Mouse (Mus musculus): ENCODE results near the gene Mark3. TPM values are rescaled to one million over a fixed set of nuclear protein-coding genes. Genes with fewer than 3 reads are reported as not detected.
A peak's percentile ranks its signal among the peaks of the same experiment; 100 is the strongest.

Gene Mark3
- total and polyA plus RNA-seq, 3 experiments, result 43.9 to 71.6 TPM; not detected in 1

- TF ChIP-seq MYB (IDR thresholded peaks at IDR 0.05; ENCODE audit: low read depth, low read length) (no peak), MEF2A (IDR thresholded peaks at IDR 0.05; ENCODE audit: extremely low read depth, insufficient replicate concordance, low read depth, low read length, poor library complexity, severe bottlenecking) (no peak), RCOR1 (IDR thresholded peaks at IDR 0.05; ENCODE audit: low read depth, low read length) (0 out of 2 replicates have a peak, but pooled peaks have one; percentile 9), CHD2 (IDR thresholded peaks at IDR 0.05; ENCODE audit: low read length) (peak; percentile 84), E2F4 (IDR thresholded peaks at IDR 0.05; ENCODE audit: borderline replicate concordance, low read depth, low read length) (no peak), ZNF384 (IDR thresholded peaks at IDR 0.05; ENCODE audit: low read depth, low read length) (peak; percentile 67), POLR2AphosphoS5 (IDR thresholded peaks at IDR 0.05; ENCODE audit: borderline replicate concordance, low read depth, low read length) (no peak), ELF1 (IDR thresholded peaks at IDR 0.05; ENCODE audit: low read depth, low read length) (0 out of 2 replicates have a peak, but pooled peaks have one; percentile 29), USF2 (IDR thresholded peaks at IDR 0.05; ENCODE audit: borderline replicate concordance in 1 of 2, insufficient read depth in 1 of 2, low read depth in 1 of 2, low read length in 2 of 2) (no peak), TBP (IDR thresholded peaks at IDR 0.05; ENCODE audit: low read depth, low read length) (peak; percentile 23; the same call in 1 of the 2 replicates), SIN3A (IDR thresholded peaks at IDR 0.05; ENCODE audit: low read length) (peak; percentile 62), MYC (IDR thresholded peaks at IDR 0.05; ENCODE audit: low read depth, low read length) (no peak; the same call in 1 of the 2 replicates), KAT2A (conservative IDR thresholded peaks at IDR 0.05; ENCODE audit: low read depth, low read length) (no peak; the same call in 1 of the 2 replicates), ZC3H11A (IDR thresholded peaks at IDR 0.05; ENCODE audit: low read depth, low read length) (peak; percentile 94), SMC3 (IDR thresholded peaks at IDR 0.05; ENCODE audit: low read depth, low read length) (peak; percentile 96), MAX (IDR thresholded peaks at IDR 0.05; ENCODE audit: low read length) (no peak), ZMIZ1 (IDR thresholded peaks at IDR 0.05; ENCODE audit: low read depth, low read length) (0 out of 2 replicates have a peak, but pooled peaks have one; percentile 19), NRF1 (IDR thresholded peaks at IDR 0.05; ENCODE audit: insufficient read depth, low read depth, low read length, poor library complexity, severe bottlenecking) (no peak), EP300 (IDR thresholded peaks at IDR 0.05; ENCODE audit: low read depth in 1 of 2, low read length in 2 of 2) (peak in 1 of 2 experiments; percentile 24; a peak in 1 of 4 replicates), MAZ (IDR thresholded peaks at IDR 0.05; ENCODE audit: low read depth, low read length) (peak; percentile 76)
Measured at GRCm38 (mm10) chr12:111668457-111668912, 94.2 kb downstream of the Mark3 start (continued).

GRCm38 (mm10) chr12:111669000-111669788, 94.9 kb downstream of the Mark3 start:
- Histone ChIP-seq H3K9me3 (replicated peaks; ENCODE audit: insufficient read depth, low read length) (no peaks in the 10 kb centered on the region), H3K4me1 (ENCODE audit: control insufficient read depth in 1 of 2, insufficient read depth in 2 of 2, low read length in 2 of 2) (no peaks in the 10 kb centered on the region; a peak in 1 of 4 replicates), H3K4me3 (ENCODE audit: control insufficient read depth in 1 of 2, insufficient read depth in 1 of 2, low read depth in 2 of 2, low read length in 2 of 2) (peak overlapping the region; percentile 62 to 71; a peak in 3 of 4 replicates), H3K79me2 (ENCODE audit: control insufficient read depth, insufficient read depth, low read length, poor library complexity) (no peaks in the 10 kb centered on the region; the same call in 1 of the 2 replicates), H3K36me3 (ENCODE audit: control insufficient read depth in 1 of 2, insufficient read depth in 2 of 2, low read length in 2 of 2) (no peaks in the 10 kb centered on the region), H3K27ac (ENCODE audit: control insufficient read depth, low read depth, low read length) (peak overlapping the region; percentile 84), H3K27me3 (ENCODE audit: control insufficient read depth in 1 of 2, insufficient read depth in 2 of 2, low read length in 2 of 2) (no peaks in the 10 kb centered on the region), H3K9ac (ENCODE audit: control insufficient read depth, low read depth, low read length, poor library complexity, severe bottlenecking) (peak overlapping the region; percentile 87)
- no peak for DNase-seq (ENCODE audit: low read depth, low spot score)
- TF ChIP-seq TCF12 (IDR thresholded peaks at IDR 0.05; ENCODE audit: low read depth, low read length), result no peak
- TF ChIP-seq TAL1 (IDR thresholded peaks at IDR 0.05; ENCODE audit: low read length), result no peak
- TF ChIP-seq ZC3H11A (IDR thresholded peaks at IDR 0.05; ENCODE audit: low read depth, low read length), result no peak
- no peak for TF ChIP-seq MAX (IDR thresholded peaks at IDR 0.05; ENCODE audit: low read length)
- no peak for TF ChIP-seq BHLHE40 (IDR thresholded peaks at IDR 0.05; ENCODE audit: borderline replicate concordance, low read depth, low read length)
- no peak for TF ChIP-seq CHD2 (IDR thresholded peaks at IDR 0.05; ENCODE audit: low read length)
- no peak for TF ChIP-seq ZKSCAN1 (IDR thresholded peaks at IDR 0.05; ENCODE audit: low read depth, low read length)
- TF ChIP-seq RAD21 (IDR thresholded peaks at IDR 0.05; ENCODE audit: low read depth, low read length), result no peak
